Mouse (Mus musculus) hindlimb bud, embryonic 11.5 days (tissue): ENCODE measurements around the gene V1ra8.
"Not testable (repeated sequence)": the region's sequence is repeated elsewhere in the genome, so short reads cannot be mapped to it uniquely, and the experiment has no call there.

ENCODE experiments used
- DNase-seq: peaks from one replicate; pipeline ENCODE4 v3.0.0-alpha.2; 2012; ENCODE audit warnings: low read depth, low spot score; ENCODE audit errors: extremely low spot score

Gene V1ra8

GRCm38 (mm10) chr6:90202493-90202892, at the start of gene V1ra8:
Gene V1ra8 (plus strand): TSS chr6:90202793.
- not testable (repeated sequence) for DNase-seq

- no peak for DNase-seq
Measured at GRCm38 (mm10) chr6:90160139-90160538, 42.5 kb upstream of the V1ra8 start.

GRCm38 (mm10) chr6:90174508-90174907, 28.1 kb upstream of the V1ra8 start, which contains the start of gene Vmn1r52:
Gene Vmn1r52 (plus strand): TSS chr6:90174808.
- DNase-seq = no peak

- no peak for DNase-seq
Measured at GRCm38 (mm10) chr6:90224338-90224737, 21.7 kb downstream of the V1ra8 start, which contains the start of gene Vmn1r53. Gene Vmn1r53 (minus strand): TSS chr6:90224438.

GRCm38 (mm10) chr6:90232114-90232513, 29.5 kb downstream of the V1ra8 start:
- not testable (repeated sequence) for DNase-seq

- no peak for DNase-seq
Measured at GRCm38 (mm10) chr6:90232681-90233080, 30.1 kb downstream of the V1ra8 start.

- DNase-seq = no peak
Measured at GRCm38 (mm10) chr6:90244019-90244418, 41.4 kb downstream of the V1ra8 start.

- DNase-seq = no peak
Measured at GRCm38 (mm10) chr6:90246000-90246399, 43.4 kb downstream of the V1ra8 start, which contains the start of gene Vmn1r54. Gene Vmn1r54 (plus strand): TSS chr6:90246300.
